Mouse (Mus musculus) lung, postnatal 0 days (tissue): ENCODE results near the gene March8. TPM values are rescaled to one million over a fixed set of nuclear protein-coding genes. Genes with fewer than 3 reads are reported as not detected.
A peak's percentile ranks its signal among the peaks of the same experiment; 100 is the strongest.

Source experiments
- ATAC-seq: fragments of 200-750 bp; cut with Nextera tagmentation; 2 replicates; pipeline ENCODE4 v1.8.0; 2017; ENCODE audit warnings: moderate library complexity
- DNase-seq: peaks from one replicate; pipeline ENCODE4 v3.0.0-alpha.2; 2016; ENCODE audit warnings: low spot score
- H3K27ac ChIP-seq: fragments of 300-500 bp; sonication (generic); 2 replicates; pipeline ENCODE4 v1.5.1; 2014; ENCODE audit warnings: antibody characterized with exemption, mild to moderate bottlenecking, low read length, mixed read lengths
- H3K27me3 ChIP-seq: fragments of 300-500 bp; sonication (generic); replicated peaks from 2 replicates; pipeline ENCODE4 v1.6.1; 2014; ENCODE audit warnings: low read length, mixed read lengths; ENCODE audit not compliant: insufficient read depth
- H3K36me3 ChIP-seq: fragments of 300-500 bp; sonication (generic); 2 replicates; pipeline ENCODE4 v1.6.1; 2014; ENCODE audit warnings: low read length, mixed read lengths; ENCODE audit not compliant: insufficient read depth
- H3K4me1 ChIP-seq: fragments of 300-500 bp; sonication (generic); 2 replicates; pipeline ENCODE4 v1.6.1; 2014; ENCODE audit warnings: antibody characterized with exemption, low read depth, low read length, mixed read lengths; ENCODE audit not compliant: insufficient read depth
- H3K4me2 ChIP-seq: fragments of 300-500 bp; sonication (generic); replicated peaks from 2 replicates; pipeline ENCODE4 v1.6.1; 2014; ENCODE audit warnings: low read depth, mild to moderate bottlenecking, low read length, moderate library complexity, mixed read lengths
- H3K4me3 ChIP-seq: fragments of 300-500 bp; sonication (generic); 2 replicates; pipeline ENCODE4 v1.5.1; 2014; ENCODE audit warnings: low read depth, low read length
- H3K9ac ChIP-seq: fragments of 300-500 bp; sonication (generic); replicated peaks from 2 replicates; pipeline ENCODE4 v1.6.1; 2014; ENCODE audit warnings: low read depth, mild to moderate bottlenecking
- H3K9me3 ChIP-seq: fragments of 300-500 bp; sonication (generic); 2 replicates; pipeline ENCODE4 v1.6.1; 2016; ENCODE audit warnings: low read length, mixed read lengths
- CTCF ChIP-seq: IDR thresholded peaks from 2 replicates; pipeline ENCODE4 v1.5.1; 2016; ENCODE audit warnings: antibody characterized with exemption, mild to moderate bottlenecking
- EP300 ChIP-seq: IDR thresholded peaks from 2 replicates; pipeline ENCODE4 v1.6.1; 2016; ENCODE audit warnings: antibody characterized with exemption, mild to moderate bottlenecking, control low read depth
- WGBS: fragments of 180-500 bp; shearing (Covaris S2); extraction: QIAGEN DNeasy Blood & Tissue Kit; methylation state at CpG from one replicate; pipeline ENCODE4 v1.1.7; 2014; 5-methylcytosine and 5-hydroxymethylcytosine counted together
- polyA plus RNA-seq: library from polyadenylated mRNA; unstranded; fragments of >200 nt; fragmentation: Nextera tagmentation; extraction: Ambion mirVana; gene quantifications from 2 replicates; pipeline ENCODE4 v1.2.1, GENCODE M21; 2015

The March8 gene
- polyA plus RNA-seq, 1 experiment from 2014 or later, result 26.4 TPM

DNA sequence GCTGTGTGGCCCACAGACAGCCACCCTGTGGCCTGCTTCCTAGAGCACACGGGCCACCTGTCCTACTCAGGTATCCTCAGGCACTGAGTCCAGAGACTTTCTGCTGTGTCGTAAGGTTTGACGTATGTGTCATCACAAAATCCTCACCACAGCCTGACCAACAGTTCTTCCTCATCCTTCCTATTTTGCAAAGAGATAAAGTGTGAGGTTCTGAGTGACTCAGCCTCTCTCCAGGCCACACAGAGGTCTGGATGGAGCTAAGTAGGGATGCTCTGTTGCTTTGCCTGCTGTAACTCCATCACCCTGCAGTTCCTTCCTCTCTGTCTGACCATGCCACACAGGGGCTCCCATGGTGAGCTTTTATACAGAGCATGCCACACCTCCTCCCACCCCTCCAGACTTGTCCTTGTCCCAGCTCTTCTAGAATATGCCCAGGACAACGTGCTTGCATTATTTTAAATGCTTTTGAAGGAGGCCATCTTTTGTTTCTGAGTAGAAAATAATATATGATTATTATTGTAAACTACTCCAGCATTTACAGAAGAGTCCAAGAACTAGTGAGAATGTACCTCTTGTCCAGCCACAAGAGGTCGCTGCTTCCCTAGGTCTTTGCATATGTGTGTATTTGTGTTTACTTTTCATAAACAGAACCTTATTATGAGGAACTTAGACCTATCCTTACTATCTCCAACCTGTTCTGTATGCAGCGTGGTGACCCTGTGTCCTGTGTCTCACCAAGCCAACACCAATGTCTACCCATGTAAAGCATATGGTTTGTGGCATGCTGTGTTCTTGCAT lies 79.9 kb downstream of the March8 start:
- Histone ChIP-seq H3K4me2 (no peak overlapping the region), H3K9ac (no peak overlapping the region), H3K4me1 (no peaks in the 10 kb centered on the region), H3K4me3 (no peak overlapping the region), H3K9me3 (no peaks in the 10 kb centered on the region), H3K27ac (no peak overlapping the region), H3K27me3 (no peaks in the 10 kb centered on the region), H3K36me3 (no peaks in the 10 kb centered on the region)
- TF ChIP-seq CTCF (peak; percentile 64), EP300 (no peak)
- ATAC-seq (no peak), DNase-seq (peak; percentile 28)
- 51% methylated on average over 6 of the region's 6 CpGs for WGBS

DNA sequence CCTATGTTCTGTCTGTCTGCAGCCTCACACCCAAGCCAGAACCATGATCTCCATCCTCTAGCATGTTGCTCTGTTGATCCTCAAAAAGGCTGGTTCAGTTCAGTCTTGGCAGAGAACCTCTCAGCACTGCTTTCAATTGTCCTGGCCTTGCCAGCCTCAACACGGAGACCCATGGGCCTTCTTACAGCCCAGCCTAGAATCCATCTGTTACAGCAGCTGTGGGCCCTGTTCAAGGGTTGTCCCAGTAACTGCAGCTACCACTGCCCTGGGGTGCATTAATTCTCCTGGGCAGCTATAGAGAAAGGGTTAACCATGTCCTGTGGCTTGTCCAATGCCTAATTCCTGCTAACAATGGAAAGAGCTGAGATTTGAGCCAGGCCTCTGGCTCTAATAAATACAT lies 80.7 kb downstream of the March8 start:
- DNase-seq (no peak), ATAC-seq (no peak)
- H3K4me1 ChIP-seq, result no peaks in the 10 kb centered on the region
- no peaks in the 10 kb centered on the region for H3K36me3 ChIP-seq
- H3K9ac ChIP-seq, result no peak overlapping the region
- H3K27me3 ChIP-seq, result no peaks in the 10 kb centered on the region
- no peaks in the 10 kb centered on the region for H3K9me3 ChIP-seq
- no peak overlapping the region for H3K27ac ChIP-seq
- WGBS, result 93% methylated on average over 1 of the region's 1 CpGs
- TF ChIP-seq CTCF (no peak), EP300 (no peak)
- H3K4me2 ChIP-seq, result no peak overlapping the region
- no peak overlapping the region for H3K4me3 ChIP-seq

DNA sequence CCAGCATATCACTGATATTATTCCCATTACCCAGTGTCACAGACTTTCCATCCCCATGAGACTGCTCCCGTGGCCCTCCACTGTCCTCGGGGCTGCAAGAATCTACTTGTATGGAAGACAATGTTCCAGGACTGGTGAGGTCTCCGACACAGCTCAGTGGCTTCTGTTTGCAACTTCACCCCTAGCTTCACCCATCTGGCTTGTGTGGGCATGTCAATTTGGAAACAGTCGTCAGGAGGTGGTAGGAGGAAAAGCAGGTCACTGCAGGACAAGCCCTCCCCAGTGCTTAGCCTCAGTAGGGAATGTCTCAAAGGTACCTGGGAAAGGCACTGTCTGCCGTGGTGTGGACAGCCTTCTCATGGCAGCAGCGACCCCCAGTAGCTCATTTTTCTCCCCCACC lies 81.9 kb downstream of the March8 start:
- 63% methylated on average over 6 of the region's 6 CpGs for WGBS

DNA sequence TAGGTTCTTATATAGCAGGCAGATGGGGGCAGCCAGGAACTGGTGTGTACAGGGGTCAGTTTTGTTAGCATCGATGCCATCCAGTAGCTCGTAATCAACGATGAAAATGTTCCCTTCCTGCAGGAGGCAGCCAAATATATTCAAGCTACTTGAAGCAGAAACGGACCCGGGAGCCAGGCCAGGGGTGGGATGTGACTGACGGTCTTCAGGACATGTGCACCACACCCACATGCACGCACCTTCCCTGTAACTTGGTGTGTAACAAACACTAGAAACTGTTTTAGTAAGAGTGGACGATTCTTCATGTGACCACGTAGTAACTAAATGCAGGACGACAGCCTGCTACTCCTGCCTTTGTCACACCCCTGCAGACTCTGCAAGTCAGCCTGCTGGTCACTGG lies 82.4 kb downstream of the March8 start:
- no peak for TF ChIP-seq EP300
- no peak for TF ChIP-seq CTCF
- DNase-seq, result no peak
- Histone ChIP-seq H3K36me3 (no peaks in the 10 kb centered on the region), H3K4me2 (no peak overlapping the region), H3K27ac (no peak overlapping the region), H3K9ac (no peak overlapping the region), H3K4me1 (no peaks in the 10 kb centered on the region), H3K9me3 (no peaks in the 10 kb centered on the region), H3K4me3 (no peak overlapping the region), H3K27me3 (no peaks in the 10 kb centered on the region)
- WGBS, result 61% methylated on average over 10 of the region's 10 CpGs
- ATAC-seq, result no peak

More for the DNA sequence above, 81.9 kb downstream of the March8 start:
- Histone ChIP-seq H3K9ac (no peak overlapping the region), H3K27ac (no peak overlapping the region), H3K27me3 (no peaks in the 10 kb centered on the region), H3K9me3 (no peaks in the 10 kb centered on the region), H3K36me3 (no peaks in the 10 kb centered on the region), H3K4me1 (no peaks in the 10 kb centered on the region), H3K4me2 (no peak overlapping the region), H3K4me3 (no peak overlapping the region)
- no peak for ATAC-seq
- no peak for DNase-seq
- TF ChIP-seq EP300 (no peak), CTCF (no peak)

DNA sequence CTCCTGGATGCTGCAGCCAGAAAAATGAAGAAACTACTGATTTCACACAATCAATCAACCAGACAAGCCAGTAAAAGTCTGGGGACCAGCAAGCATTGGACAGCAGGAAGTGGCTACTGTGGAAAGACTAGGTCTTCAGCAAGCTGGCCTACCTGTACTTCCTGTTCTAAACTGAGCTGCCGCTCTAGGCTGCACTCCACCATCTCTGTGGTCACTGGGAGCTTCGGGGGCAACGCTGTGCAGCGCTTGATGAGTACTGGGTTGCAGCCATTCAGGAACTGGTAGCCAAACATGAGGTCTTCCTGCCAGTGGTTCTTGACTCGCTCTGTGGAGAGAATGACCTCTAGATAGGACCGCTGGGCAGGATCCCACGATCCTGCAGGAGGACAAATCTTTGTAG lies 85.2 kb downstream of the March8 start:
- ATAC-seq, result no peak
- H3K4me1 ChIP-seq, result no peaks in the 10 kb centered on the region
- no peaks in the 10 kb centered on the region for H3K9me3 ChIP-seq
- no peak overlapping the region for H3K4me3 ChIP-seq
- no peak overlapping the region for H3K27ac ChIP-seq
- TF ChIP-seq CTCF (no peak), EP300 (no peak)
- H3K27me3 ChIP-seq, result no peaks in the 10 kb centered on the region
- WGBS, result 82% methylated on average over 7 of the region's 7 CpGs
- DNase-seq, result no peak
- H3K36me3 ChIP-seq, result no peaks in the 10 kb centered on the region
- H3K9ac ChIP-seq, result no peak overlapping the region
- no peak overlapping the region for H3K4me2 ChIP-seq

DNA sequence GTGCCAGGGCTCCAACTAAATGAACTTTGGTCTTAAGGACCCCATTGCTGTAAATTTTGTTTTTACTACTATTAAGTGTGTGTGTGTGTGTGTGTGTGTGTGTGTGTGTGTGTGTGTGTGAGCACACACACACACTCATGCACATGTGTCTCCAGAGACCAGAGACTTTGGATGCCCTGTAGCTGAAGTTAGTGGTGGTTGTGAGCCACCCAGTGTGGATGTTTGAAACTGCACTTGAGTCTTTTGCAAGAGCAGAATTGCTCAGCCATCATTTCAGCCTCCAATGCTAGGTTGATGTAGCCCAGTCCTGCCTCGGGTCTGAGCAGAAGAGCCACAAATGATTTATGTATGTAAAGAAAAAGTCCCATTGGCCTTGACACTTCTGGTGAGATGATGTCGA lies 85.8 kb downstream of the March8 start:
- no peaks in the 10 kb centered on the region for H3K36me3 ChIP-seq
- ATAC-seq (no peak), DNase-seq (peak; percentile 28)
- no peaks in the 10 kb centered on the region for H3K9me3 ChIP-seq
- no peak overlapping the region for H3K4me2 ChIP-seq
- peak; percentile 65 for TF ChIP-seq CTCF
- no peak for TF ChIP-seq EP300
- WGBS, result 40% methylated on average over 2 of the region's 2 CpGs
- no peaks in the 10 kb centered on the region for H3K4me1 ChIP-seq
- H3K4me3 ChIP-seq, result no peak overlapping the region
- H3K27me3 ChIP-seq, result no peaks in the 10 kb centered on the region
- H3K27ac ChIP-seq, result no peak overlapping the region
- H3K9ac ChIP-seq, result no peak overlapping the region
